Comparison of ENCODE assay signal across 21 mouse cellular contexts in the genomic region with DNA sequence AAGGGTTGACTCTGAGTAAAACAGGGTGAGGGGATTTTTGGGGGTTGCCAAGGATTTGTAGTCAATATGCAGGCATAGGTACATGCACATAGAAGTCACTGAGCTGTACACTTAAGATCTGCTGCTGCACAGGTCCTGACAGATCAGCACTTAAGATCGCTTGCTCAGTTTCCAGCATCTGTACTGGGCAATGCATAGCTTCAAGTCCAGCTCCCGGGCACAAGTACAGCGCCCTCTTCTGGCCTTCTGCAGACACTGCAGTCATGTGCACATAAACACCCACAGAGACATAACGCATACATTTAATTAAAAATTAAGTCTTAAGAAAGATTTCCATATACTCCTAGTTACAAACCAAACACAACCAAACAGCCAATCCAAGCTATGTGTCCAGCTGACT. TPM values are rescaled to one million over a fixed set of nuclear protein-coding genes. Genes with fewer than 3 reads are reported as not detected.
DNase-seq lines count a peak whose midpoint lies in the region; ATAC-seq and TF ChIP-seq lines count a peak whose summit lies in the region.
"Had no signal": no experiment of that assay in that cellular context is flagged by ENCODE, and none has a peak within 500 bp of the region (broad histone marks: within the 10 kb centered on the region; RNA-seq: fewer than 3 reads in every experiment).

No protein-coding gene starts in this region.

- DNase-seq in hindbrain, postnatal 0 days (ENCODE audit: low spot score): no peak
- DNase-seq in hindbrain, embryonic 10.5 days (ENCODE audit: low spot score): no peak
- DNase-seq in lung, embryonic 14.5 days: no peak
- DNase-seq in lung, postnatal 25 days (ENCODE audit: low spot score): no peak
- DNase-seq in R1 (ENCODE audit: low read depth, low spot score): peak; percentile 49
- no peak for DNase-seq in right cerebral cortex, postnatal 36 days (ENCODE audit: low spot score in 2 of 2)
- DNase-seq in retina, embryonic 14.5 days (ENCODE audit: low spot score): no peak
- DNase-seq: adrenal gland, postnatal 14 days; cerebellum, adult 11-12 months; liver, embryonic 13.5 days; lung, postnatal 36 days; retina, postnatal 1 day; thymus, adult 2 months had no signal

- H3K9ac ChIP-seq in hindbrain, postnatal 0 days (replicated peaks; ENCODE audit: low read length): no peak overlapping the region
- no peak overlapping the region for H3K9ac ChIP-seq in lung, embryonic 14.5 days
- H3K9ac ChIP-seq: embryonic facial prominence, embryonic 15.5 days; heart, embryonic 12.5 days; liver, embryonic 13.5 days; neural tube, embryonic 12.5 days had no signal

- no peaks in the 10 kb centered on the region for H3K36me3 ChIP-seq in hindbrain, postnatal 0 days (ENCODE audit: insufficient read depth, low read length)
- H3K36me3 ChIP-seq in hindbrain, embryonic 10.5 days: no peaks in the 10 kb centered on the region
- H3K36me3 ChIP-seq in lung, embryonic 14.5 days (ENCODE audit: insufficient read depth): no peaks in the 10 kb centered on the region
- no peaks in the 10 kb centered on the region for H3K36me3 ChIP-seq in small intestine, adult 2 months (ENCODE audit: control insufficient read depth, insufficient read depth, low read length)
- H3K36me3 ChIP-seq: embryonic facial prominence, embryonic 15.5 days; heart, embryonic 12.5 days; liver, embryonic 13.5 days; neural tube, embryonic 12.5 days had no signal

- no peaks in the 10 kb centered on the region for H3K9me3 ChIP-seq in hindbrain, postnatal 0 days (ENCODE audit: low read length)
- no peaks in the 10 kb centered on the region for H3K9me3 ChIP-seq in hindbrain, embryonic 10.5 days
- no peaks in the 10 kb centered on the region for H3K9me3 ChIP-seq in lung, embryonic 14.5 days (ENCODE audit: low read depth, low read length)
- H3K9me3 ChIP-seq: embryonic facial prominence, embryonic 15.5 days; heart, embryonic 12.5 days; liver, embryonic 13.5 days; neural tube, embryonic 12.5 days had no signal

- ATAC-seq in hindbrain, postnatal 0 days: no peak
- no peak for ATAC-seq in lung, embryonic 14.5 days (ENCODE audit: insufficient read depth)
- ATAC-seq: forebrain, embryonic 14.5 days; midbrain, embryonic 16.5 days had no signal

- no peak overlapping the region for H3K27ac ChIP-seq in hindbrain, postnatal 0 days
- no peak overlapping the region for H3K27ac ChIP-seq in hindbrain, embryonic 10.5 days
- no peak overlapping the region for H3K27ac ChIP-seq in lung, embryonic 14.5 days (ENCODE audit: low read depth)
- H3K27ac ChIP-seq in small intestine, adult 2 months (ENCODE audit: insufficient read depth, low read depth, low read length): no peak overlapping the region
- H3K27ac ChIP-seq: embryonic facial prominence, embryonic 15.5 days; neural tube, embryonic 12.5 days had no signal

- H3K27me3 ChIP-seq in hindbrain, postnatal 0 days (ENCODE audit: insufficient read depth, low read length): no peaks in the 10 kb centered on the region
- H3K27me3 ChIP-seq in hindbrain, embryonic 10.5 days (ENCODE audit: insufficient read depth, poor library complexity, severe bottlenecking): no peaks in the 10 kb centered on the region
- H3K27me3 ChIP-seq in lung, embryonic 14.5 days (ENCODE audit: insufficient read depth, low read length): no peaks in the 10 kb centered on the region
- H3K27me3 ChIP-seq in small intestine, adult 2 months (ENCODE audit: control insufficient read depth, insufficient read depth, low read length): no peaks in the 10 kb centered on the region
- H3K27me3 ChIP-seq: embryonic facial prominence, embryonic 15.5 days; heart, embryonic 12.5 days; liver, embryonic 13.5 days; neural tube, embryonic 12.5 days had no signal

- TF ChIP-seq CTCF in hindbrain, postnatal 0 days (IDR thresholded peaks at IDR 0.05; ENCODE audit: low read depth): peak; percentile 24
- TF ChIP-seq CTCF in lung, embryonic 14.5 days (IDR thresholded peaks at IDR 0.05; ENCODE audit: low read depth): peak; percentile 38
- peak; percentile 53; the same call in 1 of the 2 replicates for TF ChIP-seq CTCF in small intestine, adult 2 months (IDR thresholded peaks at IDR 0.05; ENCODE audit: extremely low read depth, insufficient read length, insufficient replicate concordance, low read depth, low read length)

- H3K4me2 ChIP-seq in hindbrain, postnatal 0 days (ENCODE audit: low read depth, low read length): no peak overlapping the region
- no peak overlapping the region for H3K4me2 ChIP-seq in lung, embryonic 14.5 days
- H3K4me2 ChIP-seq: embryonic facial prominence, embryonic 15.5 days; heart, embryonic 12.5 days; liver, embryonic 13.5 days; neural tube, embryonic 12.5 days had no signal

- no peaks in the 10 kb centered on the region for H3K4me1 ChIP-seq in hindbrain, postnatal 0 days (ENCODE audit: insufficient read depth, low read length)
- H3K4me1 ChIP-seq in hindbrain, embryonic 10.5 days (replicated peaks): peaks cover 28% of the 10 kb centered on the region
- H3K4me1 ChIP-seq in lung, embryonic 14.5 days (ENCODE audit: insufficient read depth): no peaks in the 10 kb centered on the region
- H3K4me1 ChIP-seq in small intestine, adult 2 months (ENCODE audit: control insufficient read depth, insufficient read depth, insufficient read length, low read length): peaks cover 9% of the 10 kb centered on the region; the same call in 1 of the 2 replicates

- H3K4me3 ChIP-seq in hindbrain, postnatal 0 days (ENCODE audit: low read length): no peak overlapping the region
- no peak overlapping the region for H3K4me3 ChIP-seq in hindbrain, embryonic 10.5 days
- H3K4me3 ChIP-seq in lung, embryonic 14.5 days (ENCODE audit: low read depth, low read length): no peak overlapping the region
- H3K4me3 ChIP-seq in small intestine, adult 2 months (ENCODE audit: low read depth, low read length): no peak overlapping the region
- H3K4me3 ChIP-seq: embryonic facial prominence, embryonic 15.5 days; heart, embryonic 12.5 days; liver, embryonic 13.5 days; neural tube, embryonic 12.5 days had no signal

- TF ChIP-seq POLR2A in small intestine, adult 2 months (IDR thresholded peaks at IDR 0.05; ENCODE audit: low read depth, low read length): no peak

- WGBS in hindbrain, postnatal 0 days: 80% methylated on average over 4 of the region's 4 CpGs
- 78% methylated on average over 4 of the region's 4 CpGs for whole genome bisulfite sequencing in hindbrain, embryonic 10.5 days
- 71% methylated on average over 4 of the region's 4 CpGs for WGBS in lung, embryonic 14.5 days
- 82% methylated on average over 4 of the region's 4 CpGs for WGBS in small intestine, adult 2 months

RNA-seq across cellular contexts. Expression of gene Fam180a, which starts 8.3 kb away (rescaled TPM):
- 0.68 and 1.5 TPM in 2 replicates for total RNA-seq in hindbrain, postnatal 0 days (2014; rRNA removed)
- polyA plus RNA-seq in hindbrain, postnatal 0 days (2015; fragmentation: Nextera tagmentation; extraction: Ambion mirVana): 2.9 and 3.2 TPM in 2 replicates
- not detected in 2 replicates for polyA plus RNA-seq in hindbrain, embryonic 10.5 days (2016; fragmentation: Nextera tagmentation; extraction: Ambion mirVana)
- polyA plus RNA-seq in lung, embryonic 14.5 days (2014; fragmentation: Nextera tagmentation; extraction: Ambion mirVana): 0.74 and 1.1 TPM in 2 replicates
- polyA plus RNA-seq in small intestine, adult 2 months (2012; rRNA removed): 0.17 and 0.24 TPM in 2 replicates
- total RNA-seq: hematopoietic stem cell, adult 5-6 weeks had no signal
- polyA plus RNA-seq: neural tube, embryonic 12.5 days had no signal

RNA-seq across cellular contexts. Expression of gene Slc13a4, which starts 26.3 kb away (rescaled TPM):
- total RNA-seq in hindbrain, postnatal 0 days (2014; rRNA removed): 13.7 and 22.2 TPM in 2 replicates
- polyA plus RNA-seq in hindbrain, postnatal 0 days (2015; fragmentation: Nextera tagmentation; extraction: Ambion mirVana): 14.2 and 14.6 TPM in 2 replicates
- polyA plus RNA-seq in hindbrain, embryonic 10.5 days (2016; fragmentation: Nextera tagmentation; extraction: Ambion mirVana): 0.56 and 0.72 TPM in 2 replicates
- 0.12 and 0.24 TPM in 2 replicates for polyA plus RNA-seq in lung, embryonic 14.5 days (2014; fragmentation: Nextera tagmentation; extraction: Ambion mirVana)
- polyA plus RNA-seq in small intestine, adult 2 months (2012; rRNA removed): not detected in 2 replicates
- total RNA-seq: gastrocnemius, adult 8-10 months; hematopoietic stem cell, adult 5-6 weeks had no signal
